In the genomic region with DNA sequence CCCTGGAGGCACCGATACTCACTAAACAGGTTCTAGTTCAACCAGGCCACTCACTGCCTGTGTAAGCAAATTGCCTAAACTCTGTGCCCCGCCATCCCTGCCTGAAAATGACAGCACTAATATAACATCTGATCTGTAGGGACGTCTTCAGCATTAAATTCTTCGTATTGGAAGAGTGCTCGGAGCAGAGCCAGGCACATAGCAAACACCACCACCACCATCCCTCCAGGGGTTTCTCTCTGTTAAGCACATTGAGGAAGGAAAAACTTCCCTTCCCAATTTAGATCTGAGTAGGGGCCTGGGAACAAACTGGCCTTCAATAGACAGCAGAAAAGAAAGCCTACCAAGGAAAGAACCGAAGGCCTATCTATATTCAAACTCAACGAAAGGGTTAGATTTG, we compare ENCODE assay signal across 15 mouse cellular contexts.
A peak's percentile ranks its signal among the peaks of the same experiment; 100 is the strongest.
DNase-seq lines count a peak whose midpoint lies in the region; ATAC-seq and TF ChIP-seq lines count a peak whose summit lies in the region.
"Had no signal": no experiment of that assay in that cellular context is flagged by ENCODE, and none has a peak within 500 bp of the region (broad histone marks: within the 10 kb centered on the region; RNA-seq: fewer than 3 reads in every experiment).

No protein-coding gene starts in this region.

- no peak overlapping the region for H3K27ac ChIP-seq in intestine, embryonic 14.5 days (ENCODE audit: low read depth)
- no peak overlapping the region for H3K27ac ChIP-seq in intestine, postnatal 0 days (ENCODE audit: low read depth, low read length)
- H3K27ac ChIP-seq in limb, embryonic 13.5 days, result 0 out of 2 replicates have a peak overlapping the region, but pooled peaks have one; percentile 52
- no peak overlapping the region for H3K27ac ChIP-seq in limb, embryonic 10.5 days
- H3K27ac ChIP-seq in kidney, embryonic 16.5 days (ENCODE audit: low read length), result peak overlapping the region; percentile 84
- peak overlapping the region; percentile 58 for H3K27ac ChIP-seq in small intestine, adult 2 months (ENCODE audit: insufficient read depth, low read depth, low read length)
- H3K27ac ChIP-seq: embryonic facial prominence, embryonic 13.5 days; hindbrain, embryonic 15.5 days; liver, embryonic 13.5 days had no signal

- H3K9ac ChIP-seq in intestine, embryonic 14.5 days (ENCODE audit: low read length), result no peak overlapping the region
- H3K9ac ChIP-seq in intestine, postnatal 0 days (ENCODE audit: low read depth, low read length), result no peak overlapping the region
- H3K9ac ChIP-seq in limb, embryonic 13.5 days, result no peak overlapping the region
- H3K9ac ChIP-seq in kidney, embryonic 16.5 days (replicated peaks; ENCODE audit: low read length), result no peak overlapping the region
- H3K9ac ChIP-seq: embryonic facial prominence, embryonic 13.5 days; hindbrain, embryonic 15.5 days; liver, embryonic 13.5 days had no signal

- DNase-seq in intestine, embryonic 14.5 days (ENCODE audit: low spot score), result peak; percentile 49
- DNase-seq in limb, embryonic 10.5 days (ENCODE audit: low spot score), result no peak
- DNase-seq: cerebellum, adult 11-12 months; gastrocnemius, postnatal 36 days; layer of hippocampus, adult 9-11 months; liver, embryonic 13.5 days; midbrain, embryonic 14.5 days had no signal

- 0 out of 2 replicates have a peak, but pooled peaks cover 6% of the 10 kb centered on the region for H3K4me1 ChIP-seq in intestine, embryonic 14.5 days (replicated peaks; ENCODE audit: control insufficient read depth, insufficient read depth, low read length)
- H3K4me1 ChIP-seq in intestine, postnatal 0 days (replicated peaks; ENCODE audit: control insufficient read depth, insufficient read depth, low read length), result 0 out of 2 replicates have a peak, but pooled peaks cover 10% of the 10 kb centered on the region
- H3K4me1 ChIP-seq in limb, embryonic 13.5 days, result peaks cover 6% of the 10 kb centered on the region; the same call in 1 of the 2 replicates
- H3K4me1 ChIP-seq in limb, embryonic 10.5 days, result peaks cover 10% of the 10 kb centered on the region
- H3K4me1 ChIP-seq in kidney, embryonic 16.5 days (ENCODE audit: insufficient read depth, low read length), result peaks cover 46% of the 10 kb centered on the region
- H3K4me1 ChIP-seq in small intestine, adult 2 months (ENCODE audit: control insufficient read depth, insufficient read depth, insufficient read length, low read length), result peaks cover 10% of the 10 kb centered on the region; the same call in 1 of the 2 replicates

- no peak overlapping the region for H3K4me2 ChIP-seq in intestine, embryonic 14.5 days (ENCODE audit: low read length)
- no peak overlapping the region for H3K4me2 ChIP-seq in intestine, postnatal 0 days (replicated peaks; ENCODE audit: low read depth)
- no peak overlapping the region for H3K4me2 ChIP-seq in limb, embryonic 13.5 days (replicated peaks)
- H3K4me2 ChIP-seq in kidney, embryonic 16.5 days (replicated peaks; ENCODE audit: low read depth, low read length), result no peak overlapping the region
- H3K4me2 ChIP-seq: embryonic facial prominence, embryonic 13.5 days; hindbrain, embryonic 15.5 days; liver, embryonic 13.5 days had no signal

- no peak overlapping the region for H3K4me3 ChIP-seq in intestine, embryonic 14.5 days (ENCODE audit: low read depth, low read length)
- H3K4me3 ChIP-seq in intestine, postnatal 0 days (ENCODE audit: low read depth, low read length), result no peak overlapping the region
- H3K4me3 ChIP-seq in limb, embryonic 13.5 days, result no peak overlapping the region
- no peak overlapping the region for H3K4me3 ChIP-seq in limb, embryonic 10.5 days
- H3K4me3 ChIP-seq in kidney, embryonic 16.5 days (ENCODE audit: low read length), result no peak overlapping the region
- no peak overlapping the region for H3K4me3 ChIP-seq in small intestine, adult 2 months (ENCODE audit: low read depth, low read length)
- H3K4me3 ChIP-seq: embryonic facial prominence, embryonic 13.5 days; hindbrain, embryonic 15.5 days; liver, embryonic 13.5 days had no signal

- TF ChIP-seq CTCF in intestine, postnatal 0 days (IDR thresholded peaks at IDR 0.05; ENCODE audit: low read depth), result no peak
- TF ChIP-seq CTCF in small intestine, adult 2 months (IDR thresholded peaks at IDR 0.05; ENCODE audit: extremely low read depth, insufficient read length, insufficient replicate concordance, low read depth, low read length), result no peak

- no peaks in the 10 kb centered on the region for H3K36me3 ChIP-seq in intestine, embryonic 14.5 days (ENCODE audit: control insufficient read depth, insufficient read depth, low read length)
- H3K36me3 ChIP-seq in intestine, postnatal 0 days (ENCODE audit: control insufficient read depth, insufficient read depth), result no peaks in the 10 kb centered on the region
- no peaks in the 10 kb centered on the region for H3K36me3 ChIP-seq in limb, embryonic 13.5 days
- no peaks in the 10 kb centered on the region for H3K36me3 ChIP-seq in limb, embryonic 10.5 days
- no peaks in the 10 kb centered on the region for H3K36me3 ChIP-seq in kidney, embryonic 16.5 days (ENCODE audit: insufficient read depth, low read length)
- no peaks in the 10 kb centered on the region for H3K36me3 ChIP-seq in small intestine, adult 2 months (ENCODE audit: control insufficient read depth, insufficient read depth, low read length)
- H3K36me3 ChIP-seq: embryonic facial prominence, embryonic 13.5 days; G1E; hindbrain, embryonic 15.5 days; liver, embryonic 13.5 days had no signal

- no peak for TF ChIP-seq POLR2A in small intestine, adult 2 months (IDR thresholded peaks at IDR 0.05; ENCODE audit: low read depth, low read length)

- WGBS in intestine, embryonic 14.5 days, result 67% methylated on average over 7 of the region's 7 CpGs
- 75% methylated on average over 7 of the region's 7 CpGs for WGBS in intestine, postnatal 0 days
- 79% methylated on average over 7 of the region's 7 CpGs for WGBS in limb, embryonic 13.5 days
- WGBS in limb, embryonic 10.5 days, result 76% methylated on average over 7 of the region's 7 CpGs
- WGBS in kidney, embryonic 16.5 days, result 61% methylated on average over 7 of the region's 7 CpGs
- WGBS in small intestine, adult 2 months, result 69% methylated on average over 7 of the region's 7 CpGs

- no peaks in the 10 kb centered on the region for H3K9me3 ChIP-seq in intestine, embryonic 14.5 days (ENCODE audit: control insufficient read depth, low read length)
- H3K9me3 ChIP-seq in intestine, postnatal 0 days (ENCODE audit: control insufficient read depth), result no peaks in the 10 kb centered on the region
- H3K9me3 ChIP-seq in limb, embryonic 13.5 days, result no peaks in the 10 kb centered on the region
- no peaks in the 10 kb centered on the region for H3K9me3 ChIP-seq in limb, embryonic 10.5 days (replicated peaks)
- H3K9me3 ChIP-seq in kidney, embryonic 16.5 days (ENCODE audit: low read length), result no peaks in the 10 kb centered on the region
- H3K9me3 ChIP-seq: embryonic facial prominence, embryonic 13.5 days; G1E; hindbrain, embryonic 15.5 days; liver, embryonic 13.5 days had no signal

- no peaks in the 10 kb centered on the region for H3K27me3 ChIP-seq in intestine, embryonic 14.5 days (replicated peaks; ENCODE audit: control insufficient read depth, insufficient read depth, low read length)
- H3K27me3 ChIP-seq in intestine, postnatal 0 days (replicated peaks; ENCODE audit: control insufficient read depth, insufficient read depth, low read length), result no peaks in the 10 kb centered on the region
- no peaks in the 10 kb centered on the region for H3K27me3 ChIP-seq in limb, embryonic 13.5 days
- H3K27me3 ChIP-seq in limb, embryonic 10.5 days (ENCODE audit: low read depth, poor library complexity, severe bottlenecking), result no peaks in the 10 kb centered on the region
- no peaks in the 10 kb centered on the region for H3K27me3 ChIP-seq in kidney, embryonic 16.5 days (ENCODE audit: insufficient read depth, low read length)
- no peaks in the 10 kb centered on the region for H3K27me3 ChIP-seq in small intestine, adult 2 months (ENCODE audit: control insufficient read depth, insufficient read depth, low read length)
- H3K27me3 ChIP-seq: embryonic facial prominence, embryonic 13.5 days; hindbrain, embryonic 15.5 days; liver, embryonic 13.5 days had no signal

- no peak for ATAC-seq in intestine, embryonic 14.5 days (replicated peaks; ENCODE audit: low FRiP score, low TSS enrichment, low read depth)
- ATAC-seq in intestine, postnatal 0 days, result no peak
- ATAC-seq in limb, embryonic 13.5 days (ENCODE audit: low FRiP score, low read depth), result no peak
- no peak for ATAC-seq in kidney, embryonic 16.5 days (ENCODE audit: low FRiP score, low TSS enrichment)
- no peak for ATAC-seq in megakaryocyte-erythroid progenitor cell, adult 5-6 weeks (replicated peaks; ENCODE audit: low FRiP score, low TSS enrichment, poor library complexity, severe bottlenecking)

Comparison
In these comparisons a context has a peak if more than half of its experiments do, and no peak if none do; other contexts are left out.
1. H3K27ac ChIP-seq: peak in limb, embryonic 13.5 days (single experiment), kidney, embryonic 16.5 days (single experiment) and small intestine, adult 2 months (single experiment); none in intestine, embryonic 14.5 days (single experiment), intestine, postnatal 0 days (single experiment) and limb, embryonic 10.5 days (single experiment).